Mouse (Mus musculus) spleen, postnatal 14 days (tissue): ENCODE measurements around the gene Gm21985.

ENCODE experiments used
- DNase-seq, 2 experiments: peaks; one replicate each; pipeline ENCODE4 v3.0.0; 2021 to 2022; ENCODE audit warnings: low spot score in 2 of 2

Gene Gm21985

GRCm38 (mm10) chr2:112328069-112328777 lies 62.1 kb downstream of the Gm21985 start:
- no peak for DNase-seq

- no peak for DNase-seq
Measured at GRCm38 (mm10) chr2:112332051-112332898, 66.2 kb downstream of the Gm21985 start.

- no peak for DNase-seq
Measured at GRCm38 (mm10) chr2:112337211-112337610, 71.1 kb downstream of the Gm21985 start.

- no peak for DNase-seq
Measured at GRCm38 (mm10) chr2:112339736-112340135, 73.6 kb downstream of the Gm21985 start.

DNA sequence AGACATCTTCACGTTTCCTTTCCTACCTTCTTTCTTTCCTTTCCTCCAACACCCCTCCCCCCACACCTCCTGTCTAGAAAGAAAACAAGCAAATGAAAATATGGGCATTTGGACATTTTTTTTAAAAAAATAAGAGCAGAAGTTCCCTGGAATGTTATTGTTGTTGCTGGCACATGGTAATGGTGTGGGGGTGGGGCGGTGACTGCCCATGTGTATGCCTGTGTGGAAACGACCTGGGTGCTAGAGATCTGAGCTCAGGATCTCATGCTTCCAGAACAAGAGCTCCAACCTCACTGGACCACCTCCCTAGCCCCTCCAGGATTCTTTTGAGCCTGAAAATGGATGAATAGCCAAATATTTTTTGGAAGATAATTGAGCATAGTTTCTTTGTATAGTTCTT lies 75.0 kb downstream of the Gm21985 start:
- DNase-seq, result no peak

DNA sequence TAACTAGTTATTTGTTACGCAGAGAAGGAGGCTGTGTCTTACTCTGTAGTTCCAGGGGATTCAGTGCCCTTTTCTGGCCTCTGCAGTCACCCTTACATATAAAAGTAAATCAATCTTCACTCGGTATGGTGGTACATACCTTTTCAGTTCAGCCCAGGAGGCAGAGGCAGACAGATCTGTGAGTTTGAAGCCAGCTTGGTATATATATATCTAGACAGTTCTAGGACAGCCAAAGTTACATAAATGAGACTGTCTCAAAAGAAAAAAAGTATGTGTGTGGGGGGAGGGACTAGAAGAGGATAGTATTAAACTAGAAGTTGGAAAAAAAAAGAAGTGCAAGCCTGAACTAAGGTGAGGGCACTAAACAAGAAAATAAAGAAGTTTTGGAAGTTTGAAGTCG lies 82.1 kb downstream of the Gm21985 start:
- no peak for DNase-seq

- no peak for DNase-seq
Measured at GRCm38 (mm10) chr2:112353685-112354455, 87.8 kb downstream of the Gm21985 start.

DNA sequence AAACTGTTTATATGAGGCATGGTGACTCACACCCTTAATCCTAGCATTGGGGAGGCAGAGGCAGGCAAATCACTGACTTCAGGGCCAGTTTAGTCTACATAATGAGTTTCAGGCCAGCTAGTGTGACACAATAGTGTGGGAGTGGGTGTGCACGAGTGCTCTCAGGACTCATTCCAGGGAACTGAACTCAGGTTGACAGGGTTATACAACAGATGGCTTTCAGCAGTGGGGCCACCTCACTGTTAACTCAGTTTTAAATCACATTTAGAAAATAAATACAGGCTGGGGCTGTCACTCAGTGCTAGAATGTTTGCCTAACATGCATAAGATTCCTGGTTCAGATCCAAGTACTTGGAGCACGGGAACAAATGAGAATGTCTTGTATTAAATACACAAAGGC lies 93.5 kb downstream of the Gm21985 start:
- no peak for DNase-seq

GRCm38 (mm10) chr2:112360012-112360780 lies 94.1 kb downstream of the Gm21985 start:
- no peak for DNase-seq

- no peak for DNase-seq
Measured at GRCm38 (mm10) chr2:112360781-112361169, 94.7 kb downstream of the Gm21985 start.

DNA sequence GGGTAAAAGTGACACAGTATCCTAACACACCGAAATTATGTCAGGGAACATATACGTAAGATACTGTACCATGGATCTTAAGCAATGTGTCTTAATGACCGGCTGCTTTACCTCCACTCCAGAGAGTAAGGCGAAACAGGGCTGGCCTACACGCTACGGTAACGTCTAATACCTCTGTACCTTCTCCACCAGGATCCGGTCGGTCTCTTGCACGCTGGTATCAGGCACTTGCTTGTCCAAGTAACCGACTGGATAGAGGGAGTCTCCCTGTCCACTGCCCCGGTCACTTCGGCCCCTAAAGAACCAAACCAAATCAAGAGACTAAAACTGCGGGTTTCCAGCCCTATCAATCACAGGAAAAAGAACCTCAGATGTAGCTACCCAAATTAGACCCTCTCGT lies 101.1 kb downstream of the Gm21985 start:
- DNase-seq, result peak in 1 of 2 experiments; percentile 3

DNA sequence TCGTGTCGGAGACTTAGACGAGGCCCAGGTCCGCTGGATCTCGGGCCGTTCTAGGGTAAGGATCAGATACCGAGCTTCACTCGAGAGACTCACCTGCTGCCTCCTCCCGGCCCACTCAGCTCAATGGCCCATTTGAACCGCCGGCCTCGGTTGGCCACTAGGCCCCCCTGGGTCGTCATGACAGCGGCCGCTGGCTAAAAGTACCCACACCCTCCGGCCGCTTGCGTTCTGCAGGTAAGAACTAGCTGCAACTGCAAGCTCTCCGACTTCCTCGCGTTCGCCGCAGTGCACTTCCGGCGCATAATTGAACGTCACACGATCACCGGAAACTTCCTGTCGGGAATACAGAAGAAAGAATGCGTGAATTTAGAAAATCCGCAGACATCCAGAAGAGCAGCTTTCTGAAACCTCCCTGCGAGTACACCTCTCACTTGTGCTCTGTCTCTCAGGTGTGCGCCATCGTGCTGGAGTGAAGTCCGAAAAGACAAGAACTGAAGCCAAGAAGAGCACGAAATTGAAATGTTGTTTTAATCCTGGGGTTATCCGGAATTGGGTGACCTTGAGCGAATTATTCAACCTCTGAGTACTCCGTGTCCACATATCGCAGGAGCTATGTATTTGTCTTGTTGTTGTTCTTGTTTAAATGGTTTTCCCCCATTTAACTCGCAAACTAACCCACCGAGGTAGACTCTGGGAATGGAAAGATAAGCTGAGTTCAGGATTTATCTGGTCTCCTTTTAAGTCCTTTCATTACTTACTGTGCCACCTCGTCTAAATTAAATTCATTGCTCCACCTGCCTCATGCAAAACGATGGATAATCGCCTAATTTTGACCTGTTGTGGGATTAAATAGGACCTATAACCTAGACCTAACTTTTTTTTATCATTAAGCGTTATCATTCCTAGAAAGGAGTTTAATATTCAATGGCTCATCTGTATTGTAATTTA lies 101.9 kb downstream of the Gm21985 start, which contains the start of gene Emc4:
TSS of gene Emc4 (minus strand) at position 302 of the 948 bp plus-strand sequence.
- peak; percentile 69 to 84 for DNase-seq

GRCm38 (mm10) chr2:112369941-112370340 lies 103.8 kb downstream of the Gm21985 start:
- no peak for DNase-seq

- no peak for DNase-seq
Measured at GRCm38 (mm10) chr2:112373141-112373540, 107.0 kb downstream of the Gm21985 start.

- DNase-seq, result no peak
Measured at GRCm38 (mm10) chr2:112374610-112375009, 108.5 kb downstream of the Gm21985 start.

- peak; percentile 93 to 95 for DNase-seq
Measured at GRCm38 (mm10) chr2:112378973-112379898, 113.1 kb downstream of the Gm21985 start, which contains the start of gene Katnbl1. TSS of gene Katnbl1 (plus strand) at chr2:112379211.

- no peak for DNase-seq
Measured at GRCm38 (mm10) chr2:112380131-112380530, 114.0 kb downstream of the Gm21985 start.

DNA sequence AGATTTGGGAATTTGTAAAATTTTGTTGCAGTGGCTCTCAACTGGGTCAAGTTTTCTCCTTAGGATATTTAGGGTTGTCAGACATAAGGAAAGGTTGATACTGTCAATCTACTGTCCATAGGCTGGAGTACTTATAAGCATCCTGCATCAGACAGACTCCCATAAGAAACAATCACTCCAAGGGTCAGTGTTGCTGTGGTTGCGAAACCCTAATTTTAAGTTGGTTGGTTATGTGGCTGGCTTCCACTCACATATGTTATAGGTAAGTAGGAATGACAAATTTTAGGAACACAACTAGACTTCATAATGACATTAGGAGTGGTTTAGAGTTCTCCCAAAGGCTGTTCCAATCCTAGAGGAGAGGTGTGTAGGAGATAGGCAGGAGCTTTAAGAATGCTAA lies 115.1 kb downstream of the Gm21985 start:
- DNase-seq, result no peak

DNA sequence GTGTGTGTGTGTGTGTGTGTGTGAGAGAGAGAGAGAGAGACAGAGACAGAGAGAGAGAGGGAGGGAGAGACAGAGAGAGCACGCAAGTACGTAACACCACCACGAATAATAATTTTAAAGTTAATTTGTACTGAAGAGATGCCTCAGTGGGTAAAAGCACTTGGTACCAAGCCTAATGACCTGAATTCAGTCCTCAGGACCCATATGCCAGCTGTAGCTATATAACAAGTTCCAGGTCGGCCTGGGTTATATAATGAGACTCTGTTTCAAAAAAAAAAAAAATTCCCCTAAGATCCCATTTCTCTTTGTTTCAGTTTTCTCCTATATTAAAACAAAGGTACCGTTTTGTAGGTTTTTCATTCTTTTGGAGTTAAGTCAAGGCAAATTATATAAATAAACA lies 124.7 kb downstream of the Gm21985 start:
- no peak for DNase-seq
